Mouse (Mus musculus): ENCODE measurements around the gene Anks1b. TPM values are rescaled to one million over a fixed set of nuclear protein-coding genes. Genes with fewer than 3 reads are reported as not detected.

Anks1b gene
- polyA plus RNA-seq, 1 experiment: 0.19 TPM

DNA sequence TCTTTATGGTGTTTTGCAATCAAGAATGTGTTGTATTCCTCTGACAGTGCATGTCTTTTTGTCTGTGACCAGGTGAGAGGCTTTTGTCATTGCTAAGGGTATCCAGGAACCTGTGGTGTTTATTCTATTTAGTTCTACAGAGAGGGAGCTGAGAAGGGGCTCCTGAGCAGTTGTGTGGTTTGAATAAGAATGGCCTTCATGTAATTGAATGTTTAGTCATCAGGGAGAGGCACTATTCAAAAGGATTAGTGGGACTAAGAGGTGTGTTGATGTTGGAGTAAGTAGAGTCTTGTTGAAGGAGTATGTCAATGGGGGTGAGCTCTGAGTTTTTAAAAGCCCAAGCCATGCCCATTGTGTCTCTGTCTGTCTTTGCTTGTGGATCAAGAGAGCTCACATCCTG lies 264.2 kb downstream of the Anks1b start:
- DNase-seq (ENCODE audit: low read depth in 1 of 2, low spot score in 2 of 2): no peak
- no peaks in the 10 kb centered on the region for H3K4me1 ChIP-seq (ENCODE audit: control insufficient read depth, insufficient read depth, insufficient read length)

DNA sequence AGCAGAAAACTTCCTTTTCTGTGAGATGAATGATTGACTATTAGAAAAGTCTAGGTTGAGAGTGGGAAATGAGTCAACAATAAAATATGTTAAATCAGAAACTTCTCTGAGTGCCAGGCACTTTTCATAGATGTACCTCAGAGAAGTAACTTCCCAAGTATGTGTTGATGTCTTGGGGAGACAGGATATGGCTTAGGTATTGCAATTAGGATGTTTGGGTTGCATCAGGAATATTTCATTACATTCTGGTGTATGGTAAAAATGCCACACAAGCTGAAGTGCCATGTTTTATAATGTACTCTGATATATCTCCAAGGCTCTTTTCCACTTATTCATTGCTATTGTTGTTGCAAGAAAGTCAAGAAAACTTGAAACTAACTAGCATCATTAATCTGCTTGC lies 267.6 kb downstream of the Anks1b start:
- TF ChIP-seq CTCF (IDR thresholded peaks at IDR 0.05; ENCODE audit: extremely low read depth, insufficient read depth, insufficient read length, insufficient replicate concordance) (no peak), POLR2A (IDR thresholded peaks at IDR 0.05; ENCODE audit: low read depth, low read length) (no peak)
- DNase-seq (ENCODE audit: low read depth in 1 of 2, low spot score in 2 of 2): no peak
- Histone ChIP-seq H3K4me1 (ENCODE audit: control insufficient read depth, insufficient read depth, insufficient read length) (no peaks in the 10 kb centered on the region), H3K36me3 (ENCODE audit: control insufficient read depth, insufficient read depth, low read length) (no peaks in the 10 kb centered on the region), H3K27me3 (ENCODE audit: control insufficient read depth, insufficient read depth, low read length) (no peaks in the 10 kb centered on the region), H3K27ac (ENCODE audit: insufficient read depth, low read length) (no peak overlapping the region), H3K4me3 (ENCODE audit: extremely low read depth, insufficient read depth, insufficient read length) (no peak overlapping the region)

More for the DNA sequence above, 264.2 kb downstream of the Anks1b start:
- Histone ChIP-seq H3K4me3 (ENCODE audit: extremely low read depth, insufficient read depth, insufficient read length) (no peak overlapping the region), H3K36me3 (ENCODE audit: control insufficient read depth, insufficient read depth, low read length) (no peaks in the 10 kb centered on the region), H3K27me3 (ENCODE audit: control insufficient read depth, insufficient read depth, low read length) (no peaks in the 10 kb centered on the region), H3K27ac (ENCODE audit: insufficient read depth, low read length) (no peak overlapping the region)
- no peak for TF ChIP-seq POLR2A (IDR thresholded peaks at IDR 0.05; ENCODE audit: low read depth, low read length)
- no peak for TF ChIP-seq CTCF (IDR thresholded peaks at IDR 0.05; ENCODE audit: extremely low read depth, insufficient read depth, insufficient read length, insufficient replicate concordance)

DNA sequence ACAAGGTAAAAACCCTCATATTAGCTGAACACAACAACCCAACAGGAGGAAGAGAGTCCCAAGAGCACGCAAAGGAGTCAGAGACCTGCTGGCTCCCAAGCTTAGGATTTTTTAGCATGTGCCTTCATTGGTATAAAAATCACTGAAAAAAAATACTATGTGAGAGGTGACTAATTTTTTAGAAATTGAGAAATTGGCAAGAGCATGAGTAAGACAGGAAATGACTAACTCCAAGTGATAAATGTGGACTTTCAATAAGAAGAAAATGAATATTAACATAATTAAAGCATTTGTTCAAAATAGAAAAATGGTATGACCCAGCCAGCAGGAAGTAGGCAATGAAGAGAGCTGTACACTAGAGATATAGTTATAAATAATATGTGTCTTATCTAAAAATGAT lies 271.1 kb downstream of the Anks1b start:
- no peak for DNase-seq (ENCODE audit: low read depth in 1 of 2, low spot score in 2 of 2)
- no peak for TF ChIP-seq CTCF (IDR thresholded peaks at IDR 0.05; ENCODE audit: extremely low read depth, insufficient read depth, insufficient read length, insufficient replicate concordance)
- no peak for TF ChIP-seq POLR2A (IDR thresholded peaks at IDR 0.05; ENCODE audit: low read depth, low read length)
- H3K4me3 ChIP-seq (ENCODE audit: extremely low read depth, insufficient read depth, insufficient read length): no peak overlapping the region
- H3K27me3 ChIP-seq (ENCODE audit: control insufficient read depth, insufficient read depth, low read length): no peaks in the 10 kb centered on the region
- H3K27ac ChIP-seq (ENCODE audit: insufficient read depth, low read length): no peak overlapping the region
- H3K4me1 ChIP-seq (ENCODE audit: control insufficient read depth, insufficient read depth, insufficient read length): no peaks in the 10 kb centered on the region
- WGBS: 86% methylated on average over 1 of the region's 1 CpGs
- H3K36me3 ChIP-seq (ENCODE audit: control insufficient read depth, insufficient read depth, low read length): no peaks in the 10 kb centered on the region

- DNase-seq (ENCODE audit: low read depth in 1 of 2, low spot score in 2 of 2): no peak
- no peaks in the 10 kb centered on the region for H3K27me3 ChIP-seq (ENCODE audit: control insufficient read depth, insufficient read depth, low read length)
- no peak for TF ChIP-seq POLR2A (IDR thresholded peaks at IDR 0.05; ENCODE audit: low read depth, low read length)
- TF ChIP-seq CTCF (IDR thresholded peaks at IDR 0.05; ENCODE audit: extremely low read depth, insufficient read depth, insufficient read length, insufficient replicate concordance): no peak
- H3K36me3 ChIP-seq (ENCODE audit: control insufficient read depth, insufficient read depth, low read length): no peaks in the 10 kb centered on the region
- no peaks in the 10 kb centered on the region for H3K4me1 ChIP-seq (ENCODE audit: control insufficient read depth, insufficient read depth, insufficient read length)
- no peak overlapping the region for H3K4me3 ChIP-seq (ENCODE audit: extremely low read depth, insufficient read depth, insufficient read length)
- no peak overlapping the region for H3K27ac ChIP-seq (ENCODE audit: insufficient read depth, low read length)
Measured at GRCm38 (mm10) chr10:90151510-90151909, 278.2 kb downstream of the Anks1b start.

DNA sequence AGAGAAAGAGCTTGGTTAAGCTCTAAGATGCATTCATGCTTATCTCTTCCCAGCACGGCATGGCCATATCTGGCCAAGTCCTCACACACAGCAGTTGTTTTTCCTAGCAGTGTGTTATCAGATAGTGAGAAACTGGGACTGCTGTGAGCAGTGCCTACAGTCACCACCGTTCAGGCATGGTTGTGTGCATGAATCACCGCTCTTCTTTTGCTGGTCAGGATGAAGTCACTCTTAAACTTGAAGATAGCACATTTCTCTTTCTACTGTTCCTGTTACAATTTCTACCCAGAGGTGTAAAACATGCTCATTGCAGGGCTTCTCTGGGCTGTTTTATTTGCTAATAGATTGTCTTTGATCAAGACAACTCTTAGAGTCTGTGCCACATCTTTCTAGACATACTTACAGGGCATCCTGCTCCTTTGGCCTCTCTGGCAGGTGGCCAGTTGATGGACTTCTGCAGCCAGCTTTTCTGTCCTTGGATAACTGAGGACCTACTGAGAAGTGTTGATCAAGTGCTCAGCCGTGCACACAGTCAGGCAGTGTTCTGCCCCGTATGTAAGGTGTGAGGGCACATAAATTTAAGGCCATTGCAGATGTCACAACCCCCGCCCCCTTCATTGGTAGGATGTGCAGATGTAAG lies 296.8 kb downstream of the Anks1b start:
- no peak overlapping the region for H3K4me3 ChIP-seq (ENCODE audit: extremely low read depth, insufficient read depth, insufficient read length)
- H3K36me3 ChIP-seq (ENCODE audit: control insufficient read depth, insufficient read depth, low read length): no peaks in the 10 kb centered on the region
- no peaks in the 10 kb centered on the region for H3K27me3 ChIP-seq (ENCODE audit: control insufficient read depth, insufficient read depth, low read length)

DNA sequence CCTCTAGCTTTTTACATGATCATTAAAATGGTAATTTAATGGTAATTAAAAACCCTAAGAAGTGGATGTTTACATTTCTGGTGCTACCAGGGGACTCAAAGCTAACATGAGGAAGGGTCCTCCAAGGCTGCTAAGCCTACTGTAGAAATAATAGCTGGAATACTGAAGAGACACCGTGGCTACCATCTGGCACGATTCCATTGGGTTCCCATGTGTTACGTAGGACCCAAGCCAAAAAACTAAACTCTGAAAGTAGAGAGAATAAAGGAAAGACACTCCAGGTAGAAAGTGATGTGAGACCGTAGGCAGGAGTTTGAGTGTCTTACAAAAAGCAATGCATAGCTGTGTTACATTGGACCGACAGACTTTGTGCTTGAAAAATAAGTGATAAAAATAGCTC lies 317.1 kb downstream of the Anks1b start:
- no peak for TF ChIP-seq POLR2A (IDR thresholded peaks at IDR 0.05; ENCODE audit: low read depth, low read length)
- no peak for TF ChIP-seq CTCF (IDR thresholded peaks at IDR 0.05; ENCODE audit: extremely low read depth, insufficient read depth, insufficient read length, insufficient replicate concordance)
- Histone ChIP-seq H3K27ac (ENCODE audit: insufficient read depth, low read length) (no peak overlapping the region), H3K4me3 (ENCODE audit: extremely low read depth, insufficient read depth, insufficient read length) (no peak overlapping the region), H3K4me1 (ENCODE audit: control insufficient read depth, insufficient read depth, insufficient read length) (no peaks in the 10 kb centered on the region), H3K36me3 (ENCODE audit: control insufficient read depth, insufficient read depth, low read length) (no peaks in the 10 kb centered on the region), H3K27me3 (ENCODE audit: control insufficient read depth, insufficient read depth, low read length) (no peaks in the 10 kb centered on the region)
- DNase-seq (ENCODE audit: low read depth in 1 of 2, low spot score in 2 of 2): no peak
- WGBS: 85% methylated on average over 5 of the region's 5 CpGs

More for the DNA sequence above, 296.8 kb downstream of the Anks1b start:
- 71% methylated on average over 6 of the region's 6 CpGs for WGBS
- TF ChIP-seq CTCF (IDR thresholded peaks at IDR 0.05; ENCODE audit: extremely low read depth, insufficient read depth, insufficient read length, insufficient replicate concordance): no peak
- TF ChIP-seq POLR2A (IDR thresholded peaks at IDR 0.05; ENCODE audit: low read depth, low read length): no peak
- H3K27ac ChIP-seq (ENCODE audit: insufficient read depth, low read length): no peak overlapping the region
- no peaks in the 10 kb centered on the region for H3K4me1 ChIP-seq (ENCODE audit: control insufficient read depth, insufficient read depth, insufficient read length)
- no peak for DNase-seq (ENCODE audit: low read depth in 1 of 2, low spot score in 2 of 2)

DNA sequence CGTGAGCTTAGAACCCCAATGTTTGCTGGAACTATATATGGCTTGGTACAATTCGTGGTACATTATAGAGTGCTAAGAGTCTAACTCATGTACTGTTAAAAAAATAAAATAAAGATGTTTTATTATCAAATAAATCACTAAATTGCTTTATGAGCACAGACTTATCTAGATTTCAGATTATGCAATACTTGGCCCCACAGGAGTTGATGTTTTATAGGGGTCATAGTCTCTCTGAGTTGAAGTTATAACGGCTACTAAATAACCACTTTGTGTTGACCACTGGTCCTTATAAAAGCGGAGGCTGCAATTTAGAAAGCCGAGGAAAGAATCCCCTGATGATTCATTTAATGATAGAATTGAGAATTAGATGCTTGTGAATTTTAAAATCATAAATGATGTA lies 323.6 kb downstream of the Anks1b start:
- no peaks in the 10 kb centered on the region for H3K4me1 ChIP-seq (ENCODE audit: control insufficient read depth, insufficient read depth, insufficient read length)
- H3K4me3 ChIP-seq (ENCODE audit: extremely low read depth, insufficient read depth, insufficient read length): no peak overlapping the region
- 85% methylated on average over 5 of the region's 5 CpGs for WGBS
- no peak for DNase-seq (ENCODE audit: low read depth in 1 of 2, low spot score in 2 of 2)
- H3K27me3 ChIP-seq (ENCODE audit: control insufficient read depth, insufficient read depth, low read length): no peaks in the 10 kb centered on the region
- H3K36me3 ChIP-seq (ENCODE audit: control insufficient read depth, insufficient read depth, low read length): no peaks in the 10 kb centered on the region
- no peak overlapping the region for H3K27ac ChIP-seq (ENCODE audit: insufficient read depth, low read length)
- TF ChIP-seq CTCF (IDR thresholded peaks at IDR 0.05; ENCODE audit: extremely low read depth, insufficient read depth, insufficient read length, insufficient replicate concordance): no peak
